16 mouse cellular contexts compared by ENCODE assay signal in genomic region chr1:92170616-92171235, GRCm38 (mm10). TPM values are rescaled to one million over a fixed set of nuclear protein-coding genes. Genes with fewer than 3 reads are reported as not detected.
DNase-seq lines count a peak whose midpoint lies in the region; ATAC-seq and TF ChIP-seq lines count a peak whose summit lies in the region.
"Had no signal": no experiment of that assay in that cellular context is flagged by ENCODE, and none has a peak within 500 bp of the region (broad histone marks: within the 10 kb centered on the region; RNA-seq: fewer than 3 reads in every experiment).

No protein-coding gene starts in this region.

- no peak overlapping the region for H3K4me2 ChIP-seq in hindbrain, postnatal 0 days (ENCODE audit: low read depth, low read length)
- no peak overlapping the region for H3K4me2 ChIP-seq in hindbrain, embryonic 12.5 days (replicated peaks)
- H3K4me2 ChIP-seq: hindbrain, embryonic 15.5 days had no signal

- H3K36me3 ChIP-seq in hindbrain, postnatal 0 days (ENCODE audit: insufficient read depth, low read length), result no peaks in the 10 kb centered on the region
- no peaks in the 10 kb centered on the region for H3K36me3 ChIP-seq in hindbrain, embryonic 12.5 days
- H3K36me3 ChIP-seq: hindbrain, embryonic 15.5 days had no signal

- H3K9me3 ChIP-seq in hindbrain, postnatal 0 days (ENCODE audit: low read length), result no peaks in the 10 kb centered on the region
- no peaks in the 10 kb centered on the region for H3K9me3 ChIP-seq in hindbrain, embryonic 12.5 days (replicated peaks)
- H3K9me3 ChIP-seq: hindbrain, embryonic 15.5 days; midbrain, embryonic 10.5 days had no signal

- no peak overlapping the region for H3K27ac ChIP-seq in hindbrain, postnatal 0 days
- H3K27ac ChIP-seq in hindbrain, embryonic 12.5 days, result no peak overlapping the region
- H3K27ac ChIP-seq: hindbrain, embryonic 15.5 days; midbrain, embryonic 10.5 days had no signal

- H3K27me3 ChIP-seq in hindbrain, postnatal 0 days (ENCODE audit: insufficient read depth, low read length), result no peaks in the 10 kb centered on the region
- H3K27me3 ChIP-seq in hindbrain, embryonic 12.5 days, result no peaks in the 10 kb centered on the region
- H3K27me3 ChIP-seq: hindbrain, embryonic 15.5 days had no signal

- 0 out of 2 replicates have a peak, but pooled peaks have one; percentile 33 for ATAC-seq in hindbrain, postnatal 0 days
- ATAC-seq in hindbrain, embryonic 12.5 days (ENCODE audit: low FRiP score), result no peak
- ATAC-seq: lung, postnatal 0 days had no signal

- 65% methylated on average over 5 of the region's 5 CpGs for WGBS in hindbrain, postnatal 0 days
- 86% methylated on average over 5 of the region's 5 CpGs for WGBS in hindbrain, embryonic 12.5 days

- intact Hi-C loops in left cerebral cortex, postnatal 36 days (cut with DNase I), result loop anchor here (5.0 to 10.0 kb wide), 2 partner anchors 68 to 274 kb away; no protein-coding TSS in a partner anchor

- DNase-seq in hindbrain, postnatal 0 days (ENCODE audit: low spot score), result no peak
- peak; percentile 72 for DNase-seq in cerebellum, adult 11-12 months
- DNase-seq in cerebellum, postnatal 36 days, result peak; percentile 66 to 70
- peak; percentile 47 to 66 for DNase-seq in left cerebral cortex, postnatal 36 days (ENCODE audit: low spot score in 2 of 2)
- no peak for DNase-seq in retina, embryonic 14.5 days (ENCODE audit: low spot score)
- DNase-seq in urinary bladder, postnatal 10 days (ENCODE audit: low spot score), result no peak
- no peak for DNase-seq in lung, adult 18-20 months
- DNase-seq: adrenal gland, adult 8-10 months; B cell, adult 2 months; heart, adult 18-20 months; heart, postnatal 10 days; kidney, adult 18-20 months had no signal

- no peak for TF ChIP-seq CTCF in hindbrain, postnatal 0 days (IDR thresholded peaks at IDR 0.05; ENCODE audit: low read depth)

- H3K4me3 ChIP-seq in hindbrain, postnatal 0 days (ENCODE audit: low read length), result no peak overlapping the region
- H3K4me3 ChIP-seq in hindbrain, embryonic 12.5 days, result no peak overlapping the region
- H3K4me3 ChIP-seq: hindbrain, embryonic 15.5 days; midbrain, embryonic 10.5 days had no signal

- H3K4me1 ChIP-seq in hindbrain, postnatal 0 days (ENCODE audit: insufficient read depth, low read length), result peaks cover 11% of the 10 kb centered on the region
- H3K4me1 ChIP-seq in hindbrain, embryonic 12.5 days, result peaks cover 28% of the 10 kb centered on the region

- no peak overlapping the region for H3K9ac ChIP-seq in hindbrain, postnatal 0 days (replicated peaks; ENCODE audit: low read length)
- H3K9ac ChIP-seq in hindbrain, embryonic 12.5 days, result no peak overlapping the region
- H3K9ac ChIP-seq: hindbrain, embryonic 15.5 days had no signal

RNA-seq across cellular contexts. Expression of gene Hdac4, which starts 24.8 kb away (rescaled TPM):
- total RNA-seq in hindbrain, postnatal 0 days (2014; rRNA removed), result 67.9 and 71.2 TPM in 2 replicates
- 20.2 and 22.8 TPM in 2 replicates for polyA plus RNA-seq in hindbrain, postnatal 0 days (2015; fragmentation: Nextera tagmentation; extraction: Ambion mirVana)
- 22.8 and 25.5 TPM in 2 replicates for polyA plus RNA-seq in hindbrain, embryonic 12.5 days (2016; fragmentation: Nextera tagmentation; extraction: Ambion mirVana)
- 100 to 1,000 TPM; 105 to 125 TPM for total RNA-seq in left cerebral cortex, postnatal 36 days (2021)

Comparison
In these comparisons a context has a peak if more than half of its experiments do, and no peak if none do; other contexts are left out.
1. DNase-seq: peak in cerebellum, adult 11-12 months (single experiment), cerebellum, postnatal 36 days (2 of 2) and left cerebral cortex, postnatal 36 days (2 of 2); none in hindbrain, postnatal 0 days (single experiment), retina, embryonic 14.5 days (single experiment), urinary bladder, postnatal 10 days (single experiment) and lung, adult 18-20 months (0 of 2).